Mouse (Mus musculus) T-cell, adult 2 months (primary cell): ENCODE measurements around the gene Afap1l2.

Experiments used
- DNase-seq: peaks from one replicate; pipeline ENCODE4 v3.0.0; 2022; ENCODE audit warnings: low spot score

Afap1l2 gene

GRCm38 (mm10) chr19:56877364-56877763, 130.7 kb downstream of the Afap1l2 start:
- DNase-seq, result no peak

DNA sequence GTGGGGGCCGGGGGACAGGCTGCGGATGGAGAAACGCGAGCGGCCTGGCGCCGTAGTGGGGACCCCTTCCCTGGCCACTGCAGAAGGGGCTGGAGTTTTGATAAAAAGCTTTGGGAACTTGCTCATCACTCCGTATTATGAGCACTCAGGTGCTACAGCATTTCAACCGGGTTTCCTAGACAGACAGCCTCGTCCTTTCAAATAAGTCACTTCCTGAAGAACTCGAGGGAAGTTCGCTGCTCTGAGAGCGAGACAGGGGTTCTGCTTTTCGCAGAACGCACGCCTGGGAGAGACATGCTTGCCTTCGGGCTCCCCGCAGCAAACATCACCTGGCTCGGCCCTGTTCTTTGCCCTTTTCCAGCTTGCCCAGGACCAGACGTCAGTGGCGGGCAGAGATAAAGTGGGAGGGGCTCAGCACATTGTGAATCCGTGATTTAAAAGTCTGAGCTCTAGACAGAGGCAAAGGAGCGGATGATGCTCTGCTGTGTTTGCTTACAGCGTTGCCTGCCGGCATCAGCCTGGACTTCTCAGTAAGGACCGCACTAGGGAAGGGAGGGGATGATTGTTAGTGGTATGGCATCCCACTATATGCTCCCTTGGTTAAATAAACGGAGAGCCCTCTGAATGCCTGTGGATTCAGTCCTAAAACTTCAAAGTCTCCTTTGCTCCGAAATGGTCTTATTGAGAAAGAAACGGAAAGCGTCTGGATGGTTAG, 133.3 kb downstream of the Afap1l2 start:
- DNase-seq, result no peak

GRCm38 (mm10) chr19:56873816-56874600, 134.0 kb downstream of the Afap1l2 start, which contains the start of gene Vwa2:
TSS of gene Vwa2 (plus strand) at chr19:56874249.
- no peak for DNase-seq

- no peak for DNase-seq
Observed at GRCm38 (mm10) chr19:56867701-56868100, 140.3 kb downstream of the Afap1l2 start.
